Mouse (Mus musculus) stomach, postnatal 0 days (tissue): ENCODE results near the gene Sugp2.

ENCODE experiments used
- CTCF ChIP-seq: IDR thresholded peaks from 2 replicates; pipeline ENCODE4 v1.5.1; 2016; ENCODE audit warnings: antibody characterized with exemption, low read depth, mild to moderate bottlenecking, moderate library complexity
- EP300 ChIP-seq: optimal IDR thresholded peaks from 2 replicates; pipeline ENCODE3; 2016; ENCODE audit warnings: antibody characterized with exemption

GRCm38 (mm10) chr8:70201417-70201816, 32.6 kb upstream of the Sugp2 start:
- TF ChIP-seq CTCF (no peak), EP300 (no peak)
